Mouse (Mus musculus) cerebellum, adult 2 months (tissue): ENCODE data around the gene Cabp7. TPM values are rescaled to one million over a fixed set of nuclear protein-coding genes. Genes with fewer than 3 reads are reported as not detected.

Source experiments
- DNase-seq, 2 experiments: peaks; one replicate each; pipeline ENCODE4 v3.0.0; 2021
- H3K27ac ChIP-seq: fragments of 200-500 bp; 2 replicates; pipeline ENCODE4 v1.5.1; 2012; ENCODE audit warnings: low read length, control low read depth, inconsistent platforms; ENCODE audit not compliant: insufficient read depth
- H3K27me3 ChIP-seq: fragments of 200-500 bp; 2 replicates; pipeline ENCODE4 v1.6.1; 2012; ENCODE audit warnings: inconsistent platforms, mild to moderate bottlenecking, low read length, moderate library complexity; ENCODE audit not compliant: control insufficient read depth, insufficient read depth
- H3K4me1 ChIP-seq: fragments of 200-500 bp; 2 replicates; pipeline ENCODE4 v1.6.1; 2011; ENCODE audit warnings: low read length; ENCODE audit not compliant: control insufficient read depth, insufficient read depth
- H3K4me3 ChIP-seq: fragments of 200-500 bp; replicated peaks from 2 replicates; pipeline ENCODE3; 2011; ENCODE audit warnings: mild to moderate bottlenecking, low read depth, low read length, control low read depth; ENCODE audit not compliant: insufficient read depth
- CTCF ChIP-seq: fragments of 200-500 bp; IDR thresholded peaks from 2 replicates; pipeline ENCODE4 v1.5.1; 2011; ENCODE audit warnings: low read depth, mild to moderate bottlenecking, control low read depth, low read length, moderate library complexity, borderline replicate concordance; ENCODE audit not compliant: insufficient read depth
- POLR2A ChIP-seq: fragments of 200-500 bp; IDR thresholded peaks from 2 replicates; pipeline ENCODE4 v1.6.1; 2011; ENCODE audit warnings: low read length, control low read depth, borderline replicate concordance; ENCODE audit not compliant: insufficient read depth
- WGBS: fragments of 180-500 bp; shearing (Covaris S2); methylation state at CpG from one replicate; pipeline ENCODE4 v1.1.7; 2018; 5-methylcytosine and 5-hydroxymethylcytosine counted together
- polyA plus RNA-seq: library from polyadenylated mRNA; depleted of rRNA; stranded (reverse); fragments of >200 nt; gene quantifications from 2 replicates; pipeline ENCODE4 v1.2.3, GENCODE M21; 2012; rRNA removed

Gene Cabp7
- polyA plus RNA-seq, 1 experiment: 129 TPM

DNA sequence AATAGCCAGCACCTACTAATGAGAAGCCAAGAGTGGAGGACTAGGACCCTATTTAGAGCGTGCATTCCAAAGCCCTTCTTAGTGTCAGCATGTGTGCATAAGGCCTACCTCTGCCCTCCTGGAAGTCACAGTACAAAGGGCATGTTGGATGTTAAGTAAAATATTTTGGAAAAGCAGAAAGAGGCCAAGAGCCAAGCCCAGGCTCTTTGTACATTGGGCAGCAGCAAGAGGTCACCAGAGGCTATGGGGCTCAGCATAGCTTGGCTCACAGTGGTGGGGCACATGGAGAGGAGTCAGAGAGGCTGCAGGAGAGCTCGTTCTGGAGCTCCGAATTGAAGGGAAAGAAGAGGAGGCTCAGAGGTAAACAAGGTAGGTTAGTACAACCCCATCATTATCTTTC, 59.6 kb downstream of the Cabp7 start:
- DNase-seq: no peak
- no peaks in the 10 kb centered on the region for H3K27me3 ChIP-seq
- WGBS: 94% methylated on average over 3 of the region's 3 CpGs

More for the DNA sequence above, 59.6 kb downstream of the Cabp7 start:
- Histone ChIP-seq H3K4me1 (0 out of 2 replicates have a peak, but pooled peaks cover 2% of the 10 kb centered on the region), H3K4me3 (no peak overlapping the region), H3K27ac (no peak overlapping the region)
- TF ChIP-seq CTCF (no peak), POLR2A (no peak)

Other genes with a start within 250 kb of the Cabp7 start
- 44.4 and 44.9 TPM in 2 replicates for gene Mtmr3, start 151.9 kb downstream of the Cabp7 start, polyA plus RNA-seq
- gene Gm11032, start 126.7 kb downstream of the Cabp7 start, polyA plus RNA-seq: not detected in 2 replicates
- gene Ascc2, start 109.0 kb downstream of the Cabp7 start, polyA plus RNA-seq: 14.8 and 16.7 TPM in 2 replicates
- gene Uqcr10, start 42.4 kb downstream of the Cabp7 start, polyA plus RNA-seq: 1,309 and 1,338 TPM in 2 replicates
- gene Zmat5, start 42.1 kb downstream of the Cabp7 start, polyA plus RNA-seq: 62.1 and 63.2 TPM in 2 replicates
- gene Nf2, start 102.8 kb upstream of the Cabp7 start, polyA plus RNA-seq: 50.2 and 52.3 TPM in 2 replicates
- gene Nipsnap1, start 127.2 kb upstream of the Cabp7 start, polyA plus RNA-seq: 70.4 and 75.9 TPM in 2 replicates
- 49.6 and 56.8 TPM in 2 replicates for gene Thoc5, start 148.5 kb upstream of the Cabp7 start, polyA plus RNA-seq
- gene Nefh, start 201.3 kb upstream of the Cabp7 start, polyA plus RNA-seq: 197 and 273 TPM in 2 replicates
- 180 and 181 TPM in 2 replicates for gene Ap1b1, start 240.0 kb upstream of the Cabp7 start, polyA plus RNA-seq